Mouse (Mus musculus): ENCODE results near the gene Olfr27.

Gene Olfr27

DNA sequence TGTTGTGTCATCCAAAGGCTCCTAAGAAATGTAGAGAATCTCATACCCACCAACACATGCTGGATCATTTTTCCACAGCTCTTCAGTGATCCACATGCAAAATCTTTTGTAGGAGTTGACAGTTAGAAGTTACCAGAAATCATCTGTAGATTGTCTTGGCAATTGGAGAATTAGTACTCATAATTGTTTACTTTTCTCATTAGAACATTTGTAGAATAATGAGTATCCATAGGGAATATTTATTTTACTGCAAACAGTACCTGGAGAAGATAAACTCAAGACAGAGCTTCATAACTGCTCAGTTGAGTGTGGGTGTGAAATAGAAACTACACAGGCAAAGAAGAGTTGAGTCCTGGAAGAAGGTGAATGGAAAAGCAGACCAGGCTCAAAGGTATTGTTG lies at the start of gene Olfr27:
TSS of gene Olfr27 (plus strand) at position 301 of the 400 bp plus-strand sequence.
- DNase-seq: no peak

DNA sequence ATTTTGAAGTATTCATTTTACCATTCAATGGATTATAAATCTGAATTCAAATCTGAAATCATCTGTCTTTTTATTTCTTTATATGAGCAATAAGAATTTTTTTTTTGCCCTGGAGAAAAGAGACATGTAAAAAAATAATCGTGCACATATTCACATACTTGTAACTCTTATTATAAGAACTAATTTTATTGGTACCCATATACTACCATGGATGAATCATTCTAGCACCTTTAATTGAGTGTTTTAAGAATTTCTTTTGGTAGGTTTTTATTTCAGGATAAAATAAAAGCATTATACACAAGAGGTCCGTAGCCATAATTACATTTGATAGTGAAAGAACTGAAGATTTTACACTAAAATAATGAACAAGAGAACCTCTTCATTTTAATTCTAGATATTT lies 49.1 kb upstream of the Olfr27 start, which contains the start of gene Olfr938:
TSS of gene Olfr938 (minus strand) at position 101 of the 400 bp plus-strand sequence.
- DNase-seq: no peak

- no peak for DNase-seq
These were observed 605 bp upstream of the Olfr27 start for GRCm38 (mm10) chr9:39127326-39127725.

DNA sequence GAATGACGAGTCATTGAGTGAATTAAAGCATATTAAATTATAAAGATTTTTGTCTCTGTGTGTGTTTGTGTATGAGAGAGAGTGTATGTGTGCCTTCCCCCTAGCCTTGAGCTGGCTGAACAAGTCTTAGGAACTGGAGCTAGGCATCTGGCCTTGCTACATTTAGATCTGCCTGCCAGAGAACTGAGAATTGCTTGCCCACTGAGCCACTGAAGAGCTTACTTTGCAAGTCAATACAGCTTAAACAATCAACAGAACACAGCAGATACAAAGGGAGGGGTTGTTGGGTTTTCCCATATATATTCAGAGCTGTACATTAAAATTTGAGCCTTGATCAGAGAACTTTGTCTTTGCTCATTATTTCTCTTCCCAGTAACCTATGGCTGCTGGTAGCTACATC lies 24.5 kb downstream of the Olfr27 start:
- DNase-seq: no peak

DNA sequence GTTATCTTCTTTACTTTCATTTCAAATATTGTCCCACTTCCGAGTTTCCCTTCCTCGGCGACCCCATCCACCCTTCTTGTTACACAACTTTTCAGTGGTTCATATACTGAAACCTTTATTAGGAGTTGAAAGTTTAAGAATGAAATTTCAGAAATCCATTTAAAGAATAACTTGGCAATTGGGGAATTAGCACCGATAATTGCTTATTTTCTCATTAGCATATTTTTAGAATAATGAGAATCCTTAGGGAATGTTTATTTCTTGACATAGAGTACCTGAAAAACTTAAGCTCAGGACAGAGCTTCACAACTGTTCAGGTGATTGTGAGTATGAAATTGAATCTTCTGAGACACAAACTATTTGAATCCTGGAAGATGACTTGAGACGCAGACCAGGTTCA lies 38.1 kb downstream of the Olfr27 start, which contains the start of gene Olfr943:
TSS of gene Olfr943 (plus strand) at position 301 of the 400 bp plus-strand sequence.
- no peak for DNase-seq

Data from kidney, postnatal 4 days (tissue).